Mouse (Mus musculus): ENCODE measurements around the gene Ddx20.

Ddx20 gene

GRCm38 (mm10) chr3:105687324-105688060, at the start of gene Ddx20:
Gene Ddx20, minus strand, starts transcription at chr3:105687574.
- in situ Hi-C loops (cut with MboI, MseI) = loop anchor here (5.0 to 10.0 kb wide), 5 partner anchors 35 to 797 kb away; partner anchors contain the start of genes Dennd2d (in 2 of the 2) and Wdr77 (in 1 of the 2)

GRCm38 (mm10) chr3:105737070-105737469, 49.7 kb upstream of the Ddx20 start:
- in situ Hi-C loops (cut with MboI, MseI) = no loop called here

GRCm38 (mm10) chr3:105736148-105736547, 48.8 kb upstream of the Ddx20 start:
- in situ Hi-C loops (cut with MboI, MseI) = no loop called here

GRCm38 (mm10) chr3:105735285-105735684, 47.9 kb upstream of the Ddx20 start:
- in situ Hi-C loops (cut with MboI, MseI) = no loop called here

- in situ Hi-C loops (cut with MboI, MseI) = no loop called here
Observed at GRCm38 (mm10) chr3:105733538-105733937, 46.2 kb upstream of the Ddx20 start.

GRCm38 (mm10) chr3:105732360-105732759, 45.0 kb upstream of the Ddx20 start:
- in situ Hi-C loops (cut with MboI, MseI) = no loop called here

- in situ Hi-C loops (cut with MboI, MseI) = no loop called here
Observed at GRCm38 (mm10) chr3:105726037-105726436, 38.7 kb upstream of the Ddx20 start.

GRCm38 (mm10) chr3:105722510-105722909, 35.1 kb upstream of the Ddx20 start:
- in situ Hi-C loops (cut with MboI, MseI) = loop anchor here in 1 of 2 experiments (5.0 kb wide), 1 partner anchor 35 kb away; the partner anchor contains the start of gene Ddx20

- in situ Hi-C loops (cut with MboI, MseI) = loop anchor here in 1 of 2 experiments (5.0 kb wide), 1 partner anchor 34 kb away; the partner anchor contains the start of gene Ddx20
Observed at GRCm38 (mm10) chr3:105721681-105722201, 34.4 kb upstream of the Ddx20 start.

GRCm38 (mm10) chr3:105720514-105720913, 33.1 kb upstream of the Ddx20 start:
- in situ Hi-C loops (cut with MboI, MseI) = loop anchor here in 1 of 2 experiments (5.0 kb wide), 1 partner anchor 33 kb away; the partner anchor contains the start of gene Ddx20

GRCm38 (mm10) chr3:105719979-105720378, 32.6 kb upstream of the Ddx20 start:
- in situ Hi-C loops (cut with MboI, MseI) = loop anchor here in 1 of 2 experiments (5.0 kb wide), 1 partner anchor 33 kb away; the partner anchor contains the start of gene Ddx20

- in situ Hi-C loops (cut with MboI, MseI) = no loop called here
Observed at GRCm38 (mm10) chr3:105718746-105719145, 31.4 kb upstream of the Ddx20 start.

- in situ Hi-C loops (cut with MboI, MseI) = no loop called here
Observed at GRCm38 (mm10) chr3:105717856-105718555, 30.6 kb upstream of the Ddx20 start.

GRCm38 (mm10) chr3:105716353-105717000, 29.1 kb upstream of the Ddx20 start:
- in situ Hi-C loops (cut with MboI, MseI) = no loop called here

GRCm38 (mm10) chr3:105714820-105715167, 27.4 kb upstream of the Ddx20 start:
- in situ Hi-C loops (cut with MboI, MseI) = no loop called here

- in situ Hi-C loops (cut with MboI, MseI) = no loop called here
Observed at GRCm38 (mm10) chr3:105714091-105714819, 26.9 kb upstream of the Ddx20 start.

GRCm38 (mm10) chr3:105712827-105713226, 25.5 kb upstream of the Ddx20 start:
- in situ Hi-C loops (cut with MboI, MseI) = no loop called here

GRCm38 (mm10) chr3:105711741-105712140, 24.4 kb upstream of the Ddx20 start:
- in situ Hi-C loops (cut with MboI, MseI) = no loop called here

- in situ Hi-C loops (cut with MboI, MseI) = no loop called here
Observed at GRCm38 (mm10) chr3:105710246-105710645, 22.9 kb upstream of the Ddx20 start.

GRCm38 (mm10) chr3:105707590-105707989, 20.2 kb upstream of the Ddx20 start:
- in situ Hi-C loops (cut with MboI, MseI) = no loop called here

Measured in T-helper 17 cell (primary cell).